Mouse (Mus musculus) gastrocnemius, postnatal 14 days (tissue): ENCODE measurements around the gene Fam117a. TPM values are rescaled to one million over a fixed set of nuclear protein-coding genes. Genes with fewer than 3 reads are reported as not detected.
"Not testable (repeated sequence)": the region's sequence is repeated elsewhere in the genome, so short reads cannot be mapped to it uniquely, and the experiment has no call there.

Experiments used
- DNase-seq: peaks from one replicate; pipeline ENCODE4 v3.0.0; 2021; ENCODE audit warnings: mixed read lengths
- intact Hi-C: fragments of 180-260 bp; cut with DNase I; formaldehyde crosslinking; loops from one replicate; pipeline ENCODE4 v1.15.1; 2025; ENCODE audit warnings: low total_unique reads
- total RNA-seq, 2 experiments: library from RNA; stranded (reverse); gene quantifications; 2 replicates each; pipeline ENCODE4 v1.2.3; 2021

Gene Fam117a
- total RNA-seq, 2 experiments from 2014 or later: 4.4 to 6.5 TPM

GRCm38 (mm10) chr11:95402658-95403101 lies 65.9 kb downstream of the Fam117a start:
- intact Hi-C loops: no loop called here
- no peak for DNase-seq

- intact Hi-C loops: no loop called here
- DNase-seq: no peak
These were observed 66.8 kb downstream of the Fam117a start for GRCm38 (mm10) chr11:95403382-95404340.

GRCm38 (mm10) chr11:95405771-95406170 lies 69.0 kb downstream of the Fam117a start:
- DNase-seq: peak; percentile 46
- intact Hi-C loops: no loop called here

GRCm38 (mm10) chr11:95406398-95406797 lies 69.6 kb downstream of the Fam117a start:
- intact Hi-C loops, DNase-seq: not testable (repeated sequence)

- intact Hi-C loops: no loop called here
- no peak for DNase-seq
These were observed 72.8 kb downstream of the Fam117a start for GRCm38 (mm10) chr11:95409450-95410112.

- DNase-seq: no peak
- intact Hi-C loops: no loop called here
These were observed 74.7 kb downstream of the Fam117a start for GRCm38 (mm10) chr11:95411453-95412013.

- intact Hi-C loops: no loop called here
- DNase-seq: peak; percentile 68
These were observed 75.8 kb downstream of the Fam117a start for GRCm38 (mm10) chr11:95412615-95413014.

- intact Hi-C loops: no loop called here
- peak; percentile 94 for DNase-seq
These were observed 77.1 kb downstream of the Fam117a start, which contains the start of gene Spop for GRCm38 (mm10) chr11:95413641-95414535. Gene Spop (plus strand): TSS chr11:95414080.

- DNase-seq: peak; percentile 98
- intact Hi-C loops: no loop called here
These were observed 77.8 kb downstream of the Fam117a start for GRCm38 (mm10) chr11:95414536-95415161.

- intact Hi-C loops: no loop called here
- DNase-seq: no peak
These were observed 79.1 kb downstream of the Fam117a start for GRCm38 (mm10) chr11:95415931-95416330.

GRCm38 (mm10) chr11:95417341-95417740 lies 80.5 kb downstream of the Fam117a start:
- DNase-seq: no peak
- intact Hi-C loops: no loop called here

- intact Hi-C loops: no loop called here
- DNase-seq: no peak
These were observed 84.1 kb downstream of the Fam117a start for GRCm38 (mm10) chr11:95420880-95421435.

- intact Hi-C loops: no loop called here
- no peak for DNase-seq
These were observed 86.7 kb downstream of the Fam117a start for GRCm38 (mm10) chr11:95423505-95423904.

- intact Hi-C loops: loop anchor here (5.0 kb wide), 1 partner anchor 39 kb away; no protein-coding TSS in a partner anchor
- no peak for DNase-seq
These were observed 94.5 kb downstream of the Fam117a start for GRCm38 (mm10) chr11:95431344-95431743.
